Mouse (Mus musculus) gastrocnemius, postnatal 14 days (tissue): ENCODE results near the gene Lyrm9. TPM values are rescaled to one million over a fixed set of nuclear protein-coding genes. Genes with fewer than 3 reads are reported as not detected.
A peak's percentile ranks its signal among the peaks of the same experiment; 100 is the strongest.
"Not testable (repeated sequence)": the region's sequence is repeated elsewhere in the genome, so short reads cannot be mapped to it uniquely, and the experiment has no call there.

Experiments used
- DNase-seq: peaks from one replicate; pipeline ENCODE4 v3.0.0; 2021; ENCODE audit warnings: mixed read lengths
- intact Hi-C: fragments of 180-260 bp; cut with DNase I; formaldehyde crosslinking; loops from one replicate; pipeline ENCODE4 v1.15.1; 2025; ENCODE audit warnings: low total_unique reads
- total RNA-seq, 2 experiments: library from RNA; stranded (reverse); gene quantifications; 2 replicates each; pipeline ENCODE4 v1.2.3; 2021

Lyrm9 gene
- total RNA-seq, 2 experiments from 2014 or later: 11.5 to 14.2 TPM

GRCm38 (mm10) chr11:78841987-78842386 lies 15.6 kb downstream of the Lyrm9 start:
- no peak for DNase-seq
- intact Hi-C loops: loop anchor here (5.0 kb wide), 1 partner anchor 115 kb away; no protein-coding TSS in a partner anchor

- no peak for DNase-seq
- intact Hi-C loops: no loop called here
Observed at GRCm38 (mm10) chr11:78846620-78847019, 20.2 kb downstream of the Lyrm9 start.

GRCm38 (mm10) chr11:78847884-78848848 lies 21.8 kb downstream of the Lyrm9 start:
- intact Hi-C loops: no loop called here
- no peak for DNase-seq

- intact Hi-C loops: no loop called here
- DNase-seq: no peak
Observed at GRCm38 (mm10) chr11:78849859-78850258, 23.5 kb downstream of the Lyrm9 start.

GRCm38 (mm10) chr11:78851216-78851870 lies 25.0 kb downstream of the Lyrm9 start:
- intact Hi-C loops: no loop called here

GRCm38 (mm10) chr11:78851871-78852265 lies 25.5 kb downstream of the Lyrm9 start:
- DNase-seq: no peak
- intact Hi-C loops: no loop called here

More at GRCm38 (mm10) chr11:78851216-78851870, 25.0 kb downstream of the Lyrm9 start:
- DNase-seq: no peak

GRCm38 (mm10) chr11:78852529-78852928 lies 26.1 kb downstream of the Lyrm9 start:
- intact Hi-C loops: no loop called here
- no peak for DNase-seq

GRCm38 (mm10) chr11:78856310-78856709 lies 29.9 kb downstream of the Lyrm9 start:
- intact Hi-C loops: loop anchor here (5.0 kb wide), 2 partner anchors 66 to 96 kb away; partner anchors contain the start of gene Nos2
- DNase-seq: peak; percentile 85

- DNase-seq: no peak
- intact Hi-C loops: loop anchor here (5.0 kb wide), 2 partner anchors 65 to 95 kb away; partner anchors contain the start of gene Nos2
Observed at GRCm38 (mm10) chr11:78857611-78858010, 31.2 kb downstream of the Lyrm9 start.

- intact Hi-C loops: no loop called here
- DNase-seq: no peak
Observed at GRCm38 (mm10) chr11:78863898-78864297, 37.5 kb downstream of the Lyrm9 start.

- intact Hi-C loops: no loop called here
Observed at GRCm38 (mm10) chr11:78864567-78865278, 38.3 kb downstream of the Lyrm9 start.

GRCm38 (mm10) chr11:78865314-78865713 lies 38.9 kb downstream of the Lyrm9 start:
- intact Hi-C loops: no loop called here

More at GRCm38 (mm10) chr11:78864567-78865278, 38.3 kb downstream of the Lyrm9 start:
- no peak for DNase-seq

GRCm38 (mm10) chr11:78866486-78866885 lies 40.1 kb downstream of the Lyrm9 start:
- DNase-seq: no peak
- intact Hi-C loops: no loop called here

More at GRCm38 (mm10) chr11:78865314-78865713, 38.9 kb downstream of the Lyrm9 start:
- DNase-seq: no peak

- DNase-seq: no peak
Observed at GRCm38 (mm10) chr11:78867696-78868095, 41.3 kb downstream of the Lyrm9 start.

GRCm38 (mm10) chr11:78869205-78869604 lies 42.8 kb downstream of the Lyrm9 start:
- DNase-seq, intact Hi-C loops: not testable (repeated sequence)

More at GRCm38 (mm10) chr11:78867696-78868095, 41.3 kb downstream of the Lyrm9 start:
- intact Hi-C loops: no loop called here

GRCm38 (mm10) chr11:78870891-78871290 lies 44.5 kb downstream of the Lyrm9 start:
- DNase-seq: no peak
- intact Hi-C loops: no loop called here

GRCm38 (mm10) chr11:78872782-78873181 lies 46.4 kb downstream of the Lyrm9 start:
- no peak for DNase-seq
- intact Hi-C loops: no loop called here

- no peak for DNase-seq
- intact Hi-C loops: no loop called here
Observed at GRCm38 (mm10) chr11:78879727-78880126, 53.3 kb downstream of the Lyrm9 start.

GRCm38 (mm10) chr11:78886693-78887092 lies 60.3 kb downstream of the Lyrm9 start:
- intact Hi-C loops: no loop called here
- no peak for DNase-seq
